Mouse (Mus musculus) C2C12 (cell line): Measurements from ENCODE around the gene Btbd35f29.
"Not testable (repeated sequence)": the region's sequence is repeated elsewhere in the genome, so short reads cannot be mapped to it uniquely, and the experiment has no call there.

Experiments used
- CEBPB ChIP-seq: IDR thresholded peaks from one replicate; pipeline ENCODE4 v1.6.1; 2011; ENCODE audit warnings: low read depth, mild to moderate bottlenecking, control low read depth, moderate library complexity
- CTCF ChIP-seq: IDR thresholded peaks from one replicate; pipeline ENCODE4 v1.5.1; 2011; ENCODE audit not compliant: control insufficient read depth, insufficient read depth, insufficient read length
- FOSL1 ChIP-seq: IDR thresholded peaks from one replicate; pipeline ENCODE4 v1.8.0; 2011; ENCODE audit warnings: mild to moderate bottlenecking, low read length; ENCODE audit not compliant: poor library complexity, insufficient read depth, severe bottlenecking
- MAX ChIP-seq: IDR thresholded peaks from one replicate; pipeline ENCODE4 v1.6.1; 2011; ENCODE audit warnings: mild to moderate bottlenecking, control low read depth
- MYOD1 ChIP-seq: IDR thresholded peaks from one replicate; pipeline ENCODE4 v1.6.1; 2011; ENCODE audit warnings: low read depth; ENCODE audit not compliant: control insufficient read depth, insufficient read length
- USF1 ChIP-seq: IDR thresholded peaks from one replicate; pipeline ENCODE4 v1.6.1; 2011; ENCODE audit warnings: low read depth, mild to moderate bottlenecking, control low read depth, moderate library complexity

- not testable (repeated sequence) for TF ChIP-seq MYOD1, CTCF, USF1, MAX, CEBPB, FOSL1
These were observed 43.1 kb downstream of the Btbd35f29 start for GRCm38 (mm10) chrX:31160554-31160953.
